Mouse (Mus musculus): ENCODE results near the gene Mgat4c. TPM values are rescaled to one million over a fixed set of nuclear protein-coding genes. Genes with fewer than 3 reads are reported as not detected.

Mgat4c gene
- polyA plus RNA-seq, 1 experiment from 2014 or later: not detected

GRCm38 (mm10) chr10:101798831-101799474 is 117.7 kb downstream of the Mgat4c start:
- H3K9ac ChIP-seq (ENCODE audit: low read depth, low read length): no peak overlapping the region
- ATAC-seq (replicated peaks; ENCODE audit: insufficient number of reproducible peaks, low FRiP score, low TSS enrichment): no peak
- 53% methylated on average over 2 of the region's 2 CpGs for WGBS (ENCODE audit: insufficient replicate concordance)

GRCm38 (mm10) chr10:101808768-101809167 is 127.5 kb downstream of the Mgat4c start:
- ATAC-seq (replicated peaks; ENCODE audit: insufficient number of reproducible peaks, low FRiP score, low TSS enrichment): no peak
- H3K9me3 ChIP-seq (replicated peaks; ENCODE audit: control insufficient read depth, low read length): no peaks in the 10 kb centered on the region
- 79% methylated on average over 2 of the region's 2 CpGs for WGBS (ENCODE audit: insufficient replicate concordance)
- no peak overlapping the region for H3K4me3 ChIP-seq (ENCODE audit: low read depth, low read length)
- H3K4me1 ChIP-seq (ENCODE audit: control insufficient read depth, insufficient read depth, low read length): no peaks in the 10 kb centered on the region
- no peaks in the 10 kb centered on the region for H3K27me3 ChIP-seq (ENCODE audit: control insufficient read depth, insufficient read depth, low read length)
- H3K4me2 ChIP-seq: no peak overlapping the region
- H3K36me3 ChIP-seq (ENCODE audit: control insufficient read depth, insufficient read depth, low read length): no peaks in the 10 kb centered on the region
- H3K27ac ChIP-seq (ENCODE audit: low read depth, low read length): no peak overlapping the region
- H3K9ac ChIP-seq (ENCODE audit: low read depth, low read length): no peak overlapping the region

More at GRCm38 (mm10) chr10:101798831-101799474, 117.7 kb downstream of the Mgat4c start:
- Histone ChIP-seq H3K4me3 (ENCODE audit: low read depth, low read length) (no peak overlapping the region), H3K4me1 (ENCODE audit: control insufficient read depth, insufficient read depth, low read length) (no peaks in the 10 kb centered on the region), H3K4me2 (no peak overlapping the region), H3K27ac (ENCODE audit: low read depth, low read length) (no peak overlapping the region), H3K27me3 (ENCODE audit: control insufficient read depth, insufficient read depth, low read length) (no peaks in the 10 kb centered on the region), H3K9me3 (replicated peaks; ENCODE audit: control insufficient read depth, low read length) (no peaks in the 10 kb centered on the region), H3K36me3 (ENCODE audit: control insufficient read depth, insufficient read depth, low read length) (no peaks in the 10 kb centered on the region)

GRCm38 (mm10) chr10:101816902-101817301 is 135.6 kb downstream of the Mgat4c start:
- Histone ChIP-seq H3K36me3 (ENCODE audit: control insufficient read depth, insufficient read depth, low read length) (no peaks in the 10 kb centered on the region), H3K4me2 (no peak overlapping the region), H3K4me1 (ENCODE audit: control insufficient read depth, insufficient read depth, low read length) (no peaks in the 10 kb centered on the region), H3K9me3 (replicated peaks; ENCODE audit: control insufficient read depth, low read length) (no peaks in the 10 kb centered on the region), H3K27me3 (ENCODE audit: control insufficient read depth, insufficient read depth, low read length) (no peaks in the 10 kb centered on the region), H3K27ac (ENCODE audit: low read depth, low read length) (no peak overlapping the region), H3K4me3 (ENCODE audit: low read depth, low read length) (no peak overlapping the region), H3K9ac (ENCODE audit: low read depth, low read length) (no peak overlapping the region)
- WGBS (ENCODE audit: insufficient replicate concordance): 76% methylated on average over 5 of the region's 5 CpGs
- no peak for ATAC-seq (replicated peaks; ENCODE audit: insufficient number of reproducible peaks, low FRiP score, low TSS enrichment)

- H3K4me3 ChIP-seq (ENCODE audit: low read depth, low read length): no peak overlapping the region
- no peak overlapping the region for H3K9ac ChIP-seq (ENCODE audit: low read depth, low read length)
- H3K4me1 ChIP-seq (ENCODE audit: control insufficient read depth, insufficient read depth, low read length): no peaks in the 10 kb centered on the region
- no peak overlapping the region for H3K27ac ChIP-seq (ENCODE audit: low read depth, low read length)
- 81% methylated on average over 2 of the region's 2 CpGs for WGBS (ENCODE audit: insufficient replicate concordance)
- H3K4me2 ChIP-seq: no peak overlapping the region
- H3K27me3 ChIP-seq (ENCODE audit: control insufficient read depth, insufficient read depth, low read length): no peaks in the 10 kb centered on the region
- no peaks in the 10 kb centered on the region for H3K36me3 ChIP-seq (ENCODE audit: control insufficient read depth, insufficient read depth, low read length)
- ATAC-seq (replicated peaks; ENCODE audit: insufficient number of reproducible peaks, low FRiP score, low TSS enrichment): no peak
- no peaks in the 10 kb centered on the region for H3K9me3 ChIP-seq (replicated peaks; ENCODE audit: control insufficient read depth, low read length)
Observed at GRCm38 (mm10) chr10:101827944-101828343, 146.7 kb downstream of the Mgat4c start.

- Histone ChIP-seq H3K4me1 (ENCODE audit: control insufficient read depth, insufficient read depth, low read length) (no peaks in the 10 kb centered on the region), H3K36me3 (ENCODE audit: control insufficient read depth, insufficient read depth, low read length) (no peaks in the 10 kb centered on the region), H3K4me2 (no peak overlapping the region), H3K4me3 (ENCODE audit: low read depth, low read length) (no peak overlapping the region), H3K9me3 (replicated peaks; ENCODE audit: control insufficient read depth, low read length) (no peaks in the 10 kb centered on the region), H3K27me3 (ENCODE audit: control insufficient read depth, insufficient read depth, low read length) (no peaks in the 10 kb centered on the region), H3K9ac (ENCODE audit: low read depth, low read length) (no peak overlapping the region), H3K27ac (ENCODE audit: low read depth, low read length) (no peak overlapping the region)
- no peak for ATAC-seq (replicated peaks; ENCODE audit: insufficient number of reproducible peaks, low FRiP score, low TSS enrichment)
- 86% methylated on average over 2 of the region's 2 CpGs for WGBS (ENCODE audit: insufficient replicate concordance)
Observed at GRCm38 (mm10) chr10:101856115-101856514, 174.8 kb downstream of the Mgat4c start.

- H3K4me1 ChIP-seq (ENCODE audit: control insufficient read depth, insufficient read depth, low read length): no peaks in the 10 kb centered on the region
- H3K27ac ChIP-seq (ENCODE audit: low read depth, low read length): no peak overlapping the region
- no peak overlapping the region for H3K9ac ChIP-seq (ENCODE audit: low read depth, low read length)
- WGBS (ENCODE audit: insufficient replicate concordance): 66% methylated on average over 1 of the region's 1 CpGs
- no peaks in the 10 kb centered on the region for H3K36me3 ChIP-seq (ENCODE audit: control insufficient read depth, insufficient read depth, low read length)
- no peak overlapping the region for H3K4me3 ChIP-seq (ENCODE audit: low read depth, low read length)
- no peak overlapping the region for H3K4me2 ChIP-seq
- no peaks in the 10 kb centered on the region for H3K9me3 ChIP-seq (replicated peaks; ENCODE audit: control insufficient read depth, low read length)
- no peaks in the 10 kb centered on the region for H3K27me3 ChIP-seq (ENCODE audit: control insufficient read depth, insufficient read depth, low read length)
- ATAC-seq (replicated peaks; ENCODE audit: insufficient number of reproducible peaks, low FRiP score, low TSS enrichment): no peak
Observed at GRCm38 (mm10) chr10:101889866-101890265, 208.6 kb downstream of the Mgat4c start.

- Histone ChIP-seq H3K9ac (ENCODE audit: low read depth, low read length) (no peak overlapping the region), H3K4me3 (ENCODE audit: low read depth, low read length) (no peak overlapping the region), H3K4me2 (no peak overlapping the region), H3K4me1 (ENCODE audit: control insufficient read depth, insufficient read depth, low read length) (no peaks in the 10 kb centered on the region), H3K36me3 (ENCODE audit: control insufficient read depth, insufficient read depth, low read length) (no peaks in the 10 kb centered on the region), H3K27me3 (ENCODE audit: control insufficient read depth, insufficient read depth, low read length) (no peaks in the 10 kb centered on the region), H3K27ac (ENCODE audit: low read depth, low read length) (no peak overlapping the region), H3K9me3 (replicated peaks; ENCODE audit: control insufficient read depth, low read length) (no peaks in the 10 kb centered on the region)
- ATAC-seq (replicated peaks; ENCODE audit: insufficient number of reproducible peaks, low FRiP score, low TSS enrichment): no peak
Observed at GRCm38 (mm10) chr10:101917328-101917814, 236.1 kb downstream of the Mgat4c start.

GRCm38 (mm10) chr10:101997612-101998011 is 316.3 kb downstream of the Mgat4c start:
- H3K4me3 ChIP-seq (ENCODE audit: low read depth, low read length): no peak overlapping the region
- H3K36me3 ChIP-seq (ENCODE audit: control insufficient read depth, insufficient read depth, low read length): no peaks in the 10 kb centered on the region
- H3K4me2 ChIP-seq: no peak overlapping the region
- no peak overlapping the region for H3K9ac ChIP-seq (ENCODE audit: low read depth, low read length)
- no peak overlapping the region for H3K27ac ChIP-seq (ENCODE audit: low read depth, low read length)
- ATAC-seq (replicated peaks; ENCODE audit: insufficient number of reproducible peaks, low FRiP score, low TSS enrichment): no peak
- WGBS (ENCODE audit: insufficient replicate concordance): 86% methylated on average over 4 of the region's 4 CpGs
- H3K4me1 ChIP-seq (ENCODE audit: control insufficient read depth, insufficient read depth, low read length): no peaks in the 10 kb centered on the region
- no peaks in the 10 kb centered on the region for H3K27me3 ChIP-seq (ENCODE audit: control insufficient read depth, insufficient read depth, low read length)
- H3K9me3 ChIP-seq (replicated peaks; ENCODE audit: control insufficient read depth, low read length): no peaks in the 10 kb centered on the region

- ATAC-seq (replicated peaks; ENCODE audit: insufficient number of reproducible peaks, low FRiP score, low TSS enrichment): no peak
- Histone ChIP-seq H3K9ac (ENCODE audit: low read depth, low read length) (no peak overlapping the region), H3K27ac (ENCODE audit: low read depth, low read length) (no peak overlapping the region), H3K9me3 (replicated peaks; ENCODE audit: control insufficient read depth, low read length) (no peaks in the 10 kb centered on the region), H3K4me3 (ENCODE audit: low read depth, low read length) (no peak overlapping the region), H3K4me2 (no peak overlapping the region), H3K36me3 (ENCODE audit: control insufficient read depth, insufficient read depth, low read length) (no peaks in the 10 kb centered on the region), H3K27me3 (ENCODE audit: control insufficient read depth, insufficient read depth, low read length) (no peaks in the 10 kb centered on the region), H3K4me1 (ENCODE audit: control insufficient read depth, insufficient read depth, low read length) (no peaks in the 10 kb centered on the region)
- 78% methylated on average over 2 of the region's 2 CpGs for WGBS (ENCODE audit: insufficient replicate concordance)
Observed at GRCm38 (mm10) chr10:102042513-102042912, 361.2 kb downstream of the Mgat4c start.

All from heart, embryonic 11.5 days (tissue).